19 mouse cellular contexts compared by ENCODE assay signal in the genomic region with DNA sequence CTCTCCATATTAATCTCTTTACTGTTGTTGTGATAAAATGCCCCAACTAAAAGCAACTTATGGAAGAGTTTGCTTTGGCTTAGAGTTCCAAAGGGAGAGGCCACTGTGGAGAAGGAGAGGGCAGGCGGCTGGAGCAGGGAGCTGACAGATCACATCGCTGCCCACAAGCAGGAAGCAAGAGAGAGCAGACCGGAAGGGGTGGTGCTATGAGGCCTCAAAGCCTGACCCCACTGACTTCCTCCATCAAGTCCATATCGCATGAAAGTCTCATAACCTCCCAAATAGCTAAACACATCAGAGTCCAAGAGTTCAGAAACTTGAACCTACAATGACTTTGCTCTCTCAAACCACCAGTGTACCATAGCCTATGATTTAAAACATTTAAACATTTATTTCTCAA.
"Had no signal": no experiment of that assay in that cellular context is flagged by ENCODE, and none has a peak within 500 bp of the region (broad histone marks: within the 10 kb centered on the region; RNA-seq: fewer than 3 reads in every experiment).

No protein-coding gene starts in this region.

- H3K4me3 ChIP-seq: layer of hippocampus, adult 2 months; limb, embryonic 12.5 days; limb, embryonic 15.5 days; neural tube, embryonic 12.5 days; neural tube, embryonic 15.5 days had no signal

- ATAC-seq: liver, postnatal 0 days; lung, postnatal 0 days had no signal

- H3K27ac ChIP-seq: layer of hippocampus, adult 2 months; limb, embryonic 12.5 days; limb, embryonic 15.5 days; liver, embryonic 14.5 days; macrophage; neural tube, embryonic 12.5 days; neural tube, embryonic 15.5 days had no signal

- H3K27me3 ChIP-seq: limb, embryonic 12.5 days; limb, embryonic 15.5 days; neural tube, embryonic 12.5 days; neural tube, embryonic 15.5 days had no signal

- DNase-seq: kidney, adult 9 months; kidney, postnatal 14 days; left cerebral cortex, postnatal 4 days; liver, postnatal 0 days; lung, embryonic 14.5 days; midbrain, embryonic 14.5 days; retina, postnatal 1 day; right cerebral cortex, postnatal 25 days; spleen, adult 18-20 months; thymus, adult 18-20 months; thymus, postnatal 36 days had no signal

- H3K9me3 ChIP-seq: limb, embryonic 15.5 days; neural tube, embryonic 12.5 days; neural tube, embryonic 15.5 days had no signal
